Mouse (Mus musculus) embryonic fibroblast, embryonic 13.5 days (primary cell): ENCODE data around the gene Mbd3.

Source experiments
- CTCF ChIP-seq: IDR thresholded peaks from 2 replicates; pipeline ENCODE4 v1.5.1; 2011; ENCODE audit warnings: mild to moderate bottlenecking, control low read depth, low read length, moderate library complexity, borderline replicate concordance; ENCODE audit not compliant: insufficient read depth
- POLR2A ChIP-seq: IDR thresholded peaks from 2 replicates; pipeline ENCODE4 v1.6.1; 2011; ENCODE audit warnings: low read depth, mild to moderate bottlenecking, control low read depth, low read length, moderate library complexity

- TF ChIP-seq CTCF (no peak), POLR2A (no peak; the same call in 1 of the 2 replicates)
Measured at GRCm38 (mm10) chr10:80432387-80432785, 33.0 kb upstream of the Mbd3 start.
